Mouse (Mus musculus): Measurements from ENCODE around the gene Ttc33.

DNA sequence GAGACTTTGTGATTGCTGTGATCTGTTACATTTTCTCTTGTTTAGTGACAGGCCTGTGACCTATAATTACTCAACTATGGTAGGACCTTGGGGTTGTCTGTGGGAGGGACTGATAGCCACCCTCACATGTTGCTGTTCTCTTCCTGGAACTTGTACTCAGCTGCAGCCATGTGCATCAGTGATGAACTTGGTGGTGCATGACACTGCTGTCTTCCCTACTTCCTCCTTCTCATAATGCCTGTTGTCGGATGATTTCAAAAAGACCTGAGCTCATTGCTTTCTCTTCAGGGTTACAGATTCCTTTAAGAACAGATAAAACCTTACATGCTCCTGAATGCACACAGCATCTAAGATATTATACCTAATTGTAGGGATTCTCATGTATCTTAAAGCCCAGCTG lies 2.7 kb downstream of the Ttc33 start:
- no peak for TF ChIP-seq EP300 (optimal IDR thresholded peaks at IDR 0.05)
- no peak for TF ChIP-seq CTCF (IDR thresholded peaks at IDR 0.05; ENCODE audit: low read depth)
